Comparison of ENCODE assay signal across 8 mouse cellular contexts in the genomic region with DNA sequence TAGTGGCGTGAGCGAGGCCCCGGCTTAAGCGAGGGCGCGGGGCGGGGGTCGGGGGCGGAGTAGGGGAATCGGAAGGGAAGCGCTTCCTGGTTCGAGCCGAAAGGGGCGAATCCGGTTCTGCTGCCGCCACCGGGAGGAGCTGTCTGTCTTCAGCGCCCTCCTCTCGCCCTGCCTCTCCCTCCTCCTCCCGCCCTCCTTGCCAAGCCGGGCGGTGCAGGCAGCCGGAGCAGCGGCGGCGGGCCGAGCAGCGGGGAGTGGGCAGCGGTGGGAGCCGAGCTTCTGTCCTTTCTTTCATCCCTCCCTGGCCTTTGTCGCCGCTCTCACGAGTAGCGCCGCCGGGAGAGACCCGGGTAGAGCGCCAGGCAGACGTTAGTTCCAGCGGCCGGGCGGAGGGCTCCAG. TPM values are rescaled to one million over a fixed set of nuclear protein-coding genes. Genes with fewer than 3 reads are reported as not detected.
DNase-seq lines count a peak whose midpoint lies in the region; ATAC-seq and TF ChIP-seq lines count a peak whose summit lies in the region.

No protein-coding gene starts in this region.

- WGBS in embryonic facial prominence, embryonic 13.5 days = under 1% methylated on average over 38 of the region's 42 CpGs
- under 1% methylated on average over 31 of the region's 42 CpGs for WGBS in midbrain, embryonic 16.5 days

- H3K27me3 ChIP-seq in ES-Bruce4 (ENCODE audit: control insufficient read depth, insufficient read depth, low read length, poor library complexity, severe bottlenecking) = no peaks in the 10 kb centered on the region
- peaks cover 69% of the 10 kb centered on the region for H3K27me3 ChIP-seq in embryonic facial prominence, embryonic 13.5 days
- H3K27me3 ChIP-seq in midbrain, embryonic 16.5 days (ENCODE audit: control insufficient read depth, insufficient read depth, low read depth, low read length) = no peaks in the 10 kb centered on the region

- 0 out of 2 replicates have a peak, but pooled peaks have one; percentile 5 for TF ChIP-seq EP300 in ES-Bruce4 (IDR thresholded peaks at IDR 0.05; ENCODE audit: insufficient read depth, low read depth, low read length)

- 0 out of 2 replicates have a peak, but pooled peaks have one; percentile 30 for ATAC-seq in embryonic facial prominence, embryonic 13.5 days (ENCODE audit: insufficient number of reproducible peaks, insufficient read depth, low FRiP score, low TSS enrichment, low read depth)
- ATAC-seq in midbrain, embryonic 16.5 days = peak; percentile 63

- TF ChIP-seq CTCF in ES-Bruce4 (IDR thresholded peaks at IDR 0.05; ENCODE audit: low read depth, low read length) = no peak
- TF ChIP-seq CTCF in left cerebral cortex, adult 2 months (IDR thresholded peaks at IDR 0.05) = peak; percentile 48

- no peaks in the 10 kb centered on the region for H3K36me3 ChIP-seq in ES-Bruce4 (ENCODE audit: control insufficient read depth, insufficient read depth, low read length, poor library complexity, severe bottlenecking)
- no peaks in the 10 kb centered on the region for H3K36me3 ChIP-seq in embryonic facial prominence, embryonic 13.5 days
- H3K36me3 ChIP-seq in midbrain, embryonic 16.5 days (ENCODE audit: control insufficient read depth, insufficient read depth, low read length) = no peaks in the 10 kb centered on the region

- TF ChIP-seq POLR2A in ES-Bruce4 (IDR thresholded peaks at IDR 0.05; ENCODE audit: insufficient read depth, low read length) = no peak

- H3K9ac ChIP-seq in ES-Bruce4 (ENCODE audit: low read depth, poor library complexity, severe bottlenecking) = peak overlapping the region; percentile 67
- H3K9ac ChIP-seq in embryonic facial prominence, embryonic 13.5 days = peak overlapping the region; percentile 67
- H3K9ac ChIP-seq in midbrain, embryonic 16.5 days (ENCODE audit: low read depth, low read length) = peak overlapping the region; percentile 88

- peak overlapping the region; percentile 89 for H3K4me2 ChIP-seq in embryonic facial prominence, embryonic 13.5 days
- H3K4me2 ChIP-seq in midbrain, embryonic 16.5 days (ENCODE audit: low read length) = peak overlapping the region; percentile 88

- DNase-seq in ZHBTc4 (ENCODE audit: low read depth, low spot score) = peak; percentile 70
- peak; percentile 40 to 46 for DNase-seq in heart, postnatal 10 days
- peak; percentile 77 to 83 for DNase-seq in left cerebral cortex, adult 2 months (ENCODE audit: extremely low spot score in 1 of 2, low spot score in 2 of 2)
- peak; percentile 79 for DNase-seq in thymus, postnatal 14 days
- no peak for DNase-seq in gastrocnemius, adult 8-10 months (ENCODE audit: low spot score in 2 of 2)

- intact Hi-C loops in heart, postnatal 10 days (cut with DNase I) = no loop called here
- intact Hi-C loops in left cerebral cortex, adult 2 months (cut with DNase I) = loop anchor here (2.0 kb wide), 1 partner anchor 43 kb away; no protein-coding TSS in a partner anchor

- peak overlapping the region; percentile 71 for H3K4me3 ChIP-seq in ES-Bruce4 (ENCODE audit: low read depth, low read length)
- H3K4me3 ChIP-seq in embryonic facial prominence, embryonic 13.5 days = peak overlapping the region; percentile 58
- peak overlapping the region; percentile 83 for H3K4me3 ChIP-seq in left cerebral cortex, adult 2 months
- H3K4me3 ChIP-seq in midbrain, embryonic 16.5 days (ENCODE audit: low read depth, low read length) = peak overlapping the region; percentile 61

- H3K27ac ChIP-seq in ES-Bruce4 (ENCODE audit: insufficient read depth, low read length) = peak overlapping the region; percentile 67
- H3K27ac ChIP-seq in embryonic facial prominence, embryonic 13.5 days = no peak overlapping the region
- peak overlapping the region; percentile 88 for H3K27ac ChIP-seq in left cerebral cortex, adult 2 months
- peak overlapping the region; percentile 93 for H3K27ac ChIP-seq in midbrain, embryonic 16.5 days (ENCODE audit: low read length)

- H3K9me3 ChIP-seq in ES-Bruce4 (replicated peaks; ENCODE audit: control insufficient read depth, insufficient read depth, low read length, poor library complexity, severe bottlenecking) = no peaks in the 10 kb centered on the region
- no peaks in the 10 kb centered on the region for H3K9me3 ChIP-seq in embryonic facial prominence, embryonic 13.5 days
- no peaks in the 10 kb centered on the region for H3K9me3 ChIP-seq in midbrain, embryonic 16.5 days (replicated peaks; ENCODE audit: control insufficient read depth, low read length, poor library complexity, severe bottlenecking)

- peaks cover 5% of the 10 kb centered on the region for H3K4me1 ChIP-seq in ES-Bruce4 (ENCODE audit: control insufficient read depth, insufficient read depth, low read length)
- H3K4me1 ChIP-seq in embryonic facial prominence, embryonic 13.5 days = peaks cover 26% of the 10 kb centered on the region
- peaks cover 47% of the 10 kb centered on the region for H3K4me1 ChIP-seq in midbrain, embryonic 16.5 days (ENCODE audit: control insufficient read depth, insufficient read depth, low read length)

RNA-seq across cellular contexts. Expression of a gene that starts 3.9 kb away (rescaled TPM):
- polyA plus RNA-seq in ES-Bruce4 (2011; ENCODE audit: insufficient read depth, insufficient read length, low read depth, missing spikeins) = 17.0 and 17.4 TPM in 2 replicates
- polyA plus RNA-seq in embryonic facial prominence, embryonic 13.5 days (2015; fragmentation: Nextera tagmentation; extraction: Ambion mirVana) = 23.5 and 26.4 TPM in 2 replicates
- total RNA-seq in heart, postnatal 10 days (2021) = 1 to 10 TPM; 7.3 to 7.8 TPM
- 100 to 1,000 TPM; 186 to 190 TPM for total RNA-seq in left cerebral cortex, adult 2 months (2021)
- polyA plus RNA-seq in midbrain, embryonic 16.5 days (2015; fragmentation: Nextera tagmentation; extraction: Ambion mirVana) = 977 and 1,010 TPM in 2 replicates
- under 1 TPM in 2 of 4 experiments, not detected in 2; 0.17 to 0.19 TPM for total RNA-seq in gastrocnemius, adult 8-10 months (2022)

Comparison
In these comparisons a context has a peak if more than half of its experiments do, and no peak if none do; other contexts are left out.
1. DNase-seq: peak in ZHBTc4 (single experiment), heart, postnatal 10 days (2 of 2), left cerebral cortex, adult 2 months (2 of 2) and thymus, postnatal 14 days (single experiment); none in gastrocnemius, adult 8-10 months (0 of 2).
2. RNA of a gene that starts 3.9 kb away (total RNA-seq): 186 to 190 TPM in left cerebral cortex, adult 2 months; 7.3 to 7.8 TPM in heart, postnatal 10 days and 0.17 to 0.19 TPM in gastrocnemius, adult 8-10 months; every median in the first group is over 10 times any median in the second.
3. Peak in every context shown above with its lines, with median percentiles within 50 percentile points of each other: H3K4me3 ChIP-seq and H3K9ac ChIP-seq.